Mouse (Mus musculus) midbrain, embryonic 16.5 days (tissue): Measurements from ENCODE around the gene Eprs. TPM values are rescaled to one million over a fixed set of nuclear protein-coding genes. Genes with fewer than 3 reads are reported as not detected.
"Not testable (repeated sequence)": the region's sequence is repeated elsewhere in the genome, so short reads cannot be mapped to it uniquely, and the experiment has no call there.

Experiments
- ATAC-seq: fragments of 200-750 bp; cut with Nextera tagmentation; 2 replicates; pipeline ENCODE4 v1.8.0; 2017; ENCODE audit warnings: moderate TSS enrichment
- H3K27ac ChIP-seq: fragments of 300-500 bp; sonication (generic); 2 replicates; pipeline ENCODE4 v1.5.1; 2014; ENCODE audit warnings: mild to moderate bottlenecking, low read length, mixed read lengths
- H3K27me3 ChIP-seq: fragments of 300-500 bp; sonication (generic); 2 replicates; pipeline ENCODE4 v1.6.1; 2014; ENCODE audit warnings: low read depth, low read length, mixed read lengths; ENCODE audit not compliant: control insufficient read depth, insufficient read depth
- H3K36me3 ChIP-seq: fragments of 300-500 bp; sonication (generic); 2 replicates; pipeline ENCODE4 v1.6.1; 2014; ENCODE audit warnings: mild to moderate bottlenecking, low read length, moderate library complexity, mixed read lengths; ENCODE audit not compliant: control insufficient read depth, insufficient read depth
- H3K4me1 ChIP-seq: fragments of 300-500 bp; sonication (generic); 2 replicates; pipeline ENCODE4 v1.6.1; 2014; ENCODE audit warnings: mild to moderate bottlenecking, low read length, mixed read lengths; ENCODE audit not compliant: control insufficient read depth, insufficient read depth
- H3K4me2 ChIP-seq: fragments of 300-500 bp; sonication (generic); 2 replicates; pipeline ENCODE4 v1.6.1; 2014; ENCODE audit warnings: mild to moderate bottlenecking, low read length, mixed read lengths
- H3K4me3 ChIP-seq: fragments of 300-500 bp; sonication (generic); 2 replicates; pipeline ENCODE4 v1.5.1; 2014; ENCODE audit warnings: low read depth, mild to moderate bottlenecking, low read length, moderate library complexity, mixed read lengths
- H3K9ac ChIP-seq: fragments of 300-500 bp; sonication (generic); 2 replicates; pipeline ENCODE4 v1.6.1; 2014; ENCODE audit warnings: low read depth, low read length, mixed read lengths
- H3K9me3 ChIP-seq: fragments of 300-500 bp; sonication (generic); replicated peaks from 2 replicates; pipeline ENCODE4 v1.6.1; 2014; ENCODE audit warnings: mild to moderate bottlenecking, low read length, mixed read lengths; ENCODE audit not compliant: control insufficient read depth, poor library complexity, severe bottlenecking
- WGBS: fragments of 180-500 bp; shearing (Covaris S2); extraction: QIAGEN DNeasy Blood & Tissue Kit; methylation state at CpG from one replicate; pipeline ENCODE4 v1.1.7; 2014; 5-methylcytosine and 5-hydroxymethylcytosine counted together
- polyA plus RNA-seq: library from polyadenylated mRNA; unstranded; fragments of >200 nt; fragmentation: Nextera tagmentation; extraction: Ambion mirVana; gene quantifications from 2 replicates; pipeline ENCODE4 v1.2.1, GENCODE M21; 2015

The Eprs gene
- polyA plus RNA-seq = 128 and 143 TPM in 2 replicates

DNA sequence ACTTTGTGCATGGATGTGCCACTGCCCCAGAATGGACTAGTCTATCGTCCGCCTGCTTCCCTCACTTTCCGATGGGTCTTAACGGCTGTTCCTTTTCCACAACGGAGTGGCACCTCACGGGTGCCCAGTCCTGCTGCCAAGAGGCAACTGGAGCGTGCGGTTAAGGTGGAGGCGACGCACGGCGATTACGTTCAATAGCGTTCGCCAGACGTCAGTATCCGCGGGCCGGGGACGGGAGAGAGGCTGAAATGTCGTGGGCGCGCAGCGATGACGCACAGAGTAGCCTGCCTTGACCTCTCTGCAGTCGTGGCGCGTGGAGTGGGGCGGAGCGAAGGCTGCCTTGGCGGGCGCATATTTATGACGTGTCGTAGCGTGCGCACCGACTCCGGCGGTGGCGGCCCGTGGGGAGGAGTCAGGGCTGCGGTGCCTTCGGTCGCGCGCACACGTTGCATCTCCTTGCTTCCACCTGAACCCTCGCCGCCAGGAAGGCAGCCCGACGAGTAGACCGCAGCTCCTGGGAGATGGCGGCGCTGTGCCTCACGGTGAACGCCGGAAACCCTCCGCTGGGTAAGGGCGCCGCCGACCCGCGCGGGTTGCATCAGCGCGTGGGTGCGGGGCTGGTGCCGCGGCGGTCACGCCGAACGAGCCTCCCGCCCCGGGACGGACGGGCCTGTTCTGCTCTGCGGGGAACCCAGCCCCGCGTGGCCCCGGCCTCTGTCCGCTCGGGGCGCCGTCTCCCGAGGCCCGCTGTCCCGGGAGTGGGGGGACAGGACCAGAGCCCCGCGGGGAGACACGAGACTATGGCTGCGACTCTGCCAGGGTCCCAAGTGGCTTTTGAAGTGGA is at the start of gene Eprs:
TSS of gene Eprs (plus strand) at position 368 of the 844 bp plus-strand sequence.
- peak within 1 kb of the TSS; percentile 96 for H3K4me3 ChIP-seq
- H3K36me3 ChIP-seq = peaks cover 4% of the 10 kb centered on the region
- no peaks in the 10 kb centered on the region for H3K9me3 ChIP-seq
- ATAC-seq = peak; percentile 96
- no peaks in the 10 kb centered on the region for H3K27me3 ChIP-seq
- peak within 1 kb of the TSS; percentile 92 for H3K27ac ChIP-seq
- H3K9ac ChIP-seq = peak within 1 kb of the TSS; percentile 86
- H3K4me1 ChIP-seq = peaks cover 28% of the 10 kb centered on the region
- under 1% methylated on average over 90 of the region's 92 CpGs for WGBS
- H3K4me2 ChIP-seq = peak within 1 kb of the TSS; percentile 76

DNA sequence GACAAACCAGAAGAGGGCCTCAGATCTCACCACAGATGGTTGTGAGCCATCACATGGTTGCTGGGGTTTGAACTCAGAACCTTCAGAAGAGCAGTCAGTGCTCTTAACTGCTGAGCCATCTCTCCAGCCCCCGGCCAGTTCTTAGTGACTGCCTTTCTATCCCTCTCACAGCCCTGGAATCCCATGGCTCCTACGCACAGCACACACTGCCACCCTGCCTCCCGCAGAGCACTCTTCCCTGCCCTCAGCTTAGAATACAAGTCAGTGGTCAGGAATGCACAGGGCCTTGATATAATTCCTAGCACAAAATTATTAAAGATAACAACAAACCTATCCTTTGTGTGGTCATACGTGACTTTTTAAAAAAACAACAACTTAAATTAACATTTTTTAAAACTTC is 48.3 kb upstream of the Eprs start:
- H3K4me1 ChIP-seq = no peaks in the 10 kb centered on the region
- H3K9ac ChIP-seq = no peak overlapping the region
- WGBS = 95% methylated on average over 4 of the region's 4 CpGs
- H3K9me3 ChIP-seq = no peaks in the 10 kb centered on the region
- no peak overlapping the region for H3K4me3 ChIP-seq
- H3K27ac ChIP-seq = no peak overlapping the region
- no peaks in the 10 kb centered on the region for H3K27me3 ChIP-seq
- peaks cover 34% of the 10 kb centered on the region for H3K36me3 ChIP-seq
- H3K4me2 ChIP-seq = no peak overlapping the region
- no peak for ATAC-seq

GRCm38 (mm10) chr1:185315846-185316568 is 46.8 kb upstream of the Eprs start:
- Histone ChIP-seq H3K9ac (no peak overlapping the region), H3K9me3 (no peaks in the 10 kb centered on the region), H3K27ac (no peak overlapping the region), H3K36me3 (peaks cover 38% of the 10 kb centered on the region), H3K27me3 (no peaks in the 10 kb centered on the region), H3K4me2 (no peak overlapping the region), H3K4me3 (no peak overlapping the region), H3K4me1 (no peaks in the 10 kb centered on the region)
- WGBS = 88% methylated on average over 16 of the region's 16 CpGs
- ATAC-seq = no peak

- not testable (repeated sequence) for ATAC-seq, H3K9me3 ChIP-seq, H3K27me3 ChIP-seq, H3K27ac ChIP-seq, H3K9ac ChIP-seq
- H3K4me3 ChIP-seq = 0 out of 2 replicates have a peak overlapping the region, but pooled peaks have one; percentile 77
- H3K4me2 ChIP-seq = peak overlapping the region; percentile 68
- WGBS = 54% methylated on average over 3 of the region's 3 CpGs
- H3K4me1 ChIP-seq = peaks cover 18% of the 10 kb centered on the region
- H3K36me3 ChIP-seq = peaks cover 18% of the 10 kb centered on the region; the same call in 1 of the 2 replicates
Measured at GRCm38 (mm10) chr1:185327754-185328345, 35.0 kb upstream of the Eprs start.

GRCm38 (mm10) chr1:185328721-185329610 is 33.9 kb upstream of the Eprs start, which contains the start of gene Iars2:
Gene Iars2 (minus strand): TSS chr1:185329396.
- Histone ChIP-seq H3K27me3 (no peaks in the 10 kb centered on the region), H3K9me3 (no peaks in the 10 kb centered on the region), H3K27ac (peak within 1 kb of the TSS; percentile 92), H3K4me3 (peak within 1 kb of the TSS; percentile 77), H3K4me2 (peak within 1 kb of the TSS; percentile 68), H3K9ac (peak within 1 kb of the TSS; percentile 91), H3K36me3 (peaks cover 11% of the 10 kb centered on the region; the same call in 1 of the 2 replicates), H3K4me1 (peaks cover 29% of the 10 kb centered on the region)
- under 1% methylated on average over 68 of the region's 76 CpGs for WGBS
- ATAC-seq = peak; percentile 94

DNA sequence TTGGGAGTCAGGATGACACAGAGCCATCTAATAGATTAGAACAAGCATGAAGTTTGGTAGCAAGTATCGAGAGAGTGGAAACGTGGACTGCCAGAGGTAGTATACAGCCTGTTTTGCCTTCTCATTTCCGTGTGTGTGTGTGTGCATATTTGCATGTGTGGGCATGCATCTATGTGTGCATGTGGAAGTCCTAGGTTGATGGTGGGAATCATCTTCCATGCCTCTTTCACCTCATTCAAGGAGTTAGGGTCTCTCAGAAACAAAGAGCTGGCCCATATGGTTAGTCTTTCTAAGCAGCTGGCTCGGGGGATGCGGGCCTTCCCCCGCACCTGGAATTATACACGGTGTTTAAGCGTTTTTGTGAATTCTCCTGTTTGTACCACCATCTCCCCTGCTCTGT is 33.0 kb upstream of the Eprs start:
- H3K27ac ChIP-seq = no peak overlapping the region
- no peak for ATAC-seq
- 91% methylated on average over 8 of the region's 8 CpGs for WGBS

DNA sequence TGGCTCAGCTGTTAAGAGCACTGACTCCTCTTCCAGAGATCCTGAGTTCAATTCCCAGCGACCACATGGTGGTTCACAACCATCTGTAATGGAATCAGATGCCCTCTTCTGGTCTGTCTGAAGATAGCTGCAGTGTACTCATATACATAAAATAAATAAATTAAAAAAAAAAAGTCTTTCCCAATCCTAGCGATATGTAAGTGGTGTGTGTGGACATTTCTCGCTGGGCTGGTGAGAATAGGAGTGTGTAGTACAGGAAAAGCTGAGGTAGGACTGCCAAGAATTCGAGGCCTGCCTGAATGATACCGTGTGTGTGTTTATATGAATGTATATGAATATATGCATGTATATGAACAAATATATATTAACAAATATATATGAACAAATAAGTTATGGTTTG is 31.5 kb upstream of the Eprs start:
- Histone ChIP-seq H3K4me3 (no peak overlapping the region), H3K4me1 (peaks cover 36% of the 10 kb centered on the region), H3K4me2 (peak overlapping the region; percentile 86), H3K9me3 (no peaks in the 10 kb centered on the region), H3K27ac (no peak overlapping the region; the same call in 1 of the 2 replicates), H3K9ac (peak overlapping the region; percentile 25; the same call in 1 of the 2 replicates), H3K27me3 (no peaks in the 10 kb centered on the region), H3K36me3 (peaks cover 6% of the 10 kb centered on the region; the same call in 1 of the 2 replicates)
- 55% methylated on average over 5 of the region's 5 CpGs for WGBS
- no peak for ATAC-seq

More for the DNA sequence above, 33.0 kb upstream of the Eprs start:
- H3K9me3 ChIP-seq = no peaks in the 10 kb centered on the region
- no peaks in the 10 kb centered on the region for H3K27me3 ChIP-seq
- no peak overlapping the region for H3K9ac ChIP-seq
- peak overlapping the region; percentile 68 for H3K4me2 ChIP-seq
- no peak overlapping the region; the same call in 1 of the 2 replicates for H3K4me3 ChIP-seq
- H3K36me3 ChIP-seq = peaks cover 7% of the 10 kb centered on the region; the same call in 1 of the 2 replicates
- H3K4me1 ChIP-seq = peaks cover 36% of the 10 kb centered on the region

- WGBS = under 1% methylated on average over 30 of the region's 32 CpGs
- H3K4me2 ChIP-seq = peak within 1 kb of the TSS; percentile 86
- peak within 1 kb of the TSS; percentile 79 for H3K4me3 ChIP-seq
- H3K27me3 ChIP-seq = no peaks in the 10 kb centered on the region
- H3K9me3 ChIP-seq = no peaks in the 10 kb centered on the region
- H3K36me3 ChIP-seq = no peaks in the 10 kb centered on the region
- H3K4me1 ChIP-seq = peaks cover 36% of the 10 kb centered on the region
- peak within 1 kb of the TSS; percentile 87 for H3K9ac ChIP-seq
- H3K27ac ChIP-seq = peak within 1 kb of the TSS; percentile 87
- peak; percentile 84 for ATAC-seq
Measured at GRCm38 (mm10) chr1:185331983-185332430, 30.8 kb upstream of the Eprs start, which contains the start of gene Bpnt1. Gene Bpnt1 (plus strand): TSS chr1:185332149.
